Mouse (Mus musculus) heart, adult 2 months (tissue): ENCODE measurements at regions not wholly inside any gene's neighbourhood (a gene's known extent, or its start where the extent isn't known, plus 50 kb on each side); places are given as distances from the start of the nearest gene placed in this dataset.
A peak's percentile ranks its signal among the peaks of the same experiment; 100 is the strongest.

Experiments
- DNase-seq, 2 experiments: peaks; one replicate each; pipeline ENCODE4 v3.0.0; 2021
- H3K27ac ChIP-seq: fragments of 200-600 bp; 2 replicates; pipeline ENCODE4 v1.8.1; 2022
- H3K27me3 ChIP-seq: fragments of 200-500 bp; 2 replicates; pipeline ENCODE4 v1.6.1; 2012; ENCODE audit warnings: mild to moderate bottlenecking, low read length, inconsistent platforms, mixed read lengths; ENCODE audit not compliant: control insufficient read depth, insufficient read depth
- H3K36me3 ChIP-seq: fragments of 200-500 bp; 2 replicates; pipeline ENCODE4 v1.6.1; 2012; ENCODE audit warnings: low read length, inconsistent platforms; ENCODE audit not compliant: control insufficient read depth, insufficient read depth
- H3K4me1 ChIP-seq: fragments of 200-500 bp; 2 replicates; pipeline ENCODE4 v1.6.1; 2011; ENCODE audit warnings: low read length; ENCODE audit not compliant: control insufficient read depth, insufficient read depth
- H3K4me3 ChIP-seq: fragments of 200-600 bp; 2 replicates; pipeline ENCODE4 v1.8.1; 2022
- H3K79me2 ChIP-seq: fragments of 200-500 bp; replicated peaks from 2 replicates; pipeline ENCODE4 v1.6.1; 2012; ENCODE audit warnings: mild to moderate bottlenecking, inconsistent platforms, low read length, moderate library complexity, mixed read lengths; ENCODE audit not compliant: control insufficient read depth, insufficient read depth
- H3K9ac ChIP-seq: fragments of 200-500 bp; 2 replicates; pipeline ENCODE4 v1.6.1; 2012; ENCODE audit warnings: low read depth, mild to moderate bottlenecking, control low read depth, inconsistent platforms, low read length, mixed read lengths
- CTCF ChIP-seq: fragments of 200-600 bp; IDR thresholded peaks from 2 replicates; pipeline ENCODE4 v1.8.1; 2022; ENCODE audit warnings: antibody characterized with exemption, mild to moderate bottlenecking, moderate library complexity
- EP300 ChIP-seq: fragments of 200-500 bp; IDR thresholded peaks from 2 replicates; pipeline ENCODE4 v1.6.1; 2011; ENCODE audit warnings: low read depth, low read length, control low read depth; ENCODE audit not compliant: insufficient read depth
- POLR2A ChIP-seq: fragments of 200-500 bp; IDR thresholded peaks from 2 replicates; pipeline ENCODE4 v1.6.1; 2011; ENCODE audit warnings: mild to moderate bottlenecking, low read depth, low read length, control low read depth; ENCODE audit not compliant: insufficient read depth
- WGBS: fragments of 180-500 bp; shearing (Covaris S2); methylation state at CpG from one replicate; pipeline ENCODE4 v1.1.7; 2018; 5-methylcytosine and 5-hydroxymethylcytosine counted together
- intact Hi-C: fragments of 180-260 bp; cut with DNase I; formaldehyde crosslinking; loops from one replicate; pipeline ENCODE4 v1.15.1; 2025

DNA sequence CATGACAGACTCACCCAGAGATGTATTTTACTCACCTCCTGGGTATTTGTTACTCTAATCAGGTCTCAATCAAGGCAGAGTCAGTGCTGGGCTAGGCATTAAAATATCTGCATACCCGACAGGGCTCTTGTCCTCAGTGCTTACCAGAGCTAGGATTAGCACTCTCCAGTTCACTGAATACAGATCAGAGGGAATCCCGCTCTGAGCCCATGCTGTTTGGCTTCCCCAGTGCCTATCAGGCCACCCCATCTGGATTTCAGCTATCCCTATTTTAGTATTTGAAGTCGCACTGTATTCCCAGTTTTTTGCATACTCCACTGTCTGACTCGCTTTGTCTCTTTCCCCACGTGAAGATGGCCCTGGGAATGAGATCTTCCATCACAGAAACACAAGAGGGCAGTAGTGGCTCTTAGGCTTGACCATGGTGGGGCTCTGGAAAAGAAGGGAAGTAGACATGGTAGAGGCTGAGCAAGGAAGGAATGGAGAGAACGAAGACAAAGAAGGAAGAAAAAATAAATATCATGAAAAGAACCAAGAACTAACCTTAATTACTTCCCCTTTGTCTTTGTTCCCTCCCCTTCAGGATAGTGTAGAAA, 264.1 kb downstream of the Rnf152 start:
- WGBS, result 38% methylated on average over 6 of the region's 6 CpGs
- TF ChIP-seq CTCF (peak; percentile 80), POLR2A (no peak), EP300 (no peak)
- Histone ChIP-seq H3K27me3 (no peaks in the 10 kb centered on the region), H3K27ac (no peak overlapping the region), H3K4me3 (no peak overlapping the region), H3K4me1 (0 out of 2 replicates have a peak, but pooled peaks cover 1% of the 10 kb centered on the region), H3K79me2 (no peaks in the 10 kb centered on the region), H3K9ac (no peak overlapping the region), H3K36me3 (no peaks in the 10 kb centered on the region)
- intact Hi-C loops, result loop anchor here (2.0 to 10.0 kb wide), 4 partner anchors 162 to 538 kb away; no protein-coding TSS in a partner anchor
- DNase-seq, result no peak

DNA sequence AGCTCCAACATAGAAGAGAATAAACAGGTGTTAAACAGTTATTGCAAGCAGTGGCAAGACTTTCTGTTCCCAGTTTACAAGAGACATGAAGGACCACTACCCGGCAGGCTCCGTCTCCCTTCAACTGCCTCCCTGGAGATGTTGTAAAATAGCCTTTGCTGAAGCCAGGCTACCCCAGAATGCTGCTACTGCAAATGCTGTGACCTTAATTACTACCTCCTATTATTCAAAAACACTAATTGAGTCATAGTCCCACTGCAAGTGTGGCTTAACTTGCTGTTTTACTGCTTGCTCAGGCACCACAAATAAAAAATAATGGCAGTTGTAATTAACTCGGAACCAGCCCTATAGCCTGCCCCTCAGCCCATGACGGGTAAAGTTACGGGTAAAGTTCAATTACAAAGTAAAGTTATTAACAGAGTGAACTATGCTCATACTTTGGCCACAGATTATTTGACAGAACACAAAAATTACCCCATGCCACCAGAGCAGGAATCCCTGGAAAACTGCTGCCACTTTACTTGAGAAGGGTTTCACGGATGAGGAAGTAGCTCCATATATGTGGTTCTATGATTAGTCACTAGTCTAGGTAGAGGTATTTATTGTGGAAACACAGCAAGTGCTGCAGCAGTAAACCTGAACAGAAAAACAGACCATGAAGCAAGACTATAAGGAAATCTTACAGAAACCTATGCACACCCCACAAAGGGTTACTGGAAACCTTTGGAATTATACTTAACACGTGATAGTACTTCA, 267.6 kb downstream of the Rnf152 start:
- Histone ChIP-seq H3K9ac (no peak overlapping the region), H3K27ac (no peak overlapping the region), H3K27me3 (no peaks in the 10 kb centered on the region), H3K36me3 (no peaks in the 10 kb centered on the region), H3K79me2 (no peaks in the 10 kb centered on the region), H3K4me1 (0 out of 2 replicates have a peak, but pooled peaks cover 1% of the 10 kb centered on the region), H3K4me3 (no peak overlapping the region)
- 89% methylated on average over 7 of the region's 7 CpGs for WGBS
- TF ChIP-seq EP300 (no peak), CTCF (no peak), POLR2A (no peak)
- DNase-seq, result no peak
- intact Hi-C loops, result no loop called here

DNA sequence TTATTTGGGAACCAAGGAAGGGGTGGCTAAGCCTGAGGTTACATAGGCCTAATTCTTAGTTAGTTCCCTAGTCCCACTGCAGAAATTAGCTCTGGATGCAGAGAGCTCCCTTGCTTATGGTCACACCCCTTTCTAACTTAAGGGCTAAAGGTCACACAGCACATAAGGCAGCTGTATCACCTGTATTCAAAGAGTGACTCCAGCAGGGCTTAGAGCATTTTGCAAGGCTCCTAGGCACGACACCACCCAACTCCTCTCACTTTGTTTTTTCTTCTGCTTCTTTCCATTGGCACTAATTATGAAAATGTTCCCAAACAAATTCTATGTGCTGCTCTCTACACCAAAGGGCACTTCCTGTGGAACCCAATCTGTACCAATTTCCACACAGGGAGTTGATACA, 268.9 kb downstream of the Rnf152 start:
- no peaks in the 10 kb centered on the region for H3K36me3 ChIP-seq
- intact Hi-C loops, result no loop called here
- H3K4me1 ChIP-seq, result no peaks in the 10 kb centered on the region
- no peaks in the 10 kb centered on the region for H3K27me3 ChIP-seq
- no peak for DNase-seq
- WGBS, result 70% methylated on average over 1 of the region's 1 CpGs
- TF ChIP-seq EP300, result no peak
- TF ChIP-seq POLR2A, result no peak
- TF ChIP-seq CTCF, result no peak
- H3K4me3 ChIP-seq, result no peak overlapping the region
- no peaks in the 10 kb centered on the region for H3K79me2 ChIP-seq
- no peak overlapping the region for H3K27ac ChIP-seq
- H3K9ac ChIP-seq, result no peak overlapping the region

GRCm38 (mm10) chr1:105084556-105084955, 272.0 kb downstream of the Rnf152 start:
- 74% methylated on average over 3 of the region's 3 CpGs for WGBS
- no peaks in the 10 kb centered on the region for H3K27me3 ChIP-seq
- no peaks in the 10 kb centered on the region for H3K79me2 ChIP-seq
- no peaks in the 10 kb centered on the region for H3K4me1 ChIP-seq
- TF ChIP-seq CTCF (no peak), EP300 (no peak), POLR2A (no peak)
- no peak overlapping the region for H3K9ac ChIP-seq
- no peak overlapping the region for H3K27ac ChIP-seq
- H3K4me3 ChIP-seq, result no peak overlapping the region
- intact Hi-C loops, result no loop called here
- DNase-seq, result no peak
- no peaks in the 10 kb centered on the region for H3K36me3 ChIP-seq

DNA sequence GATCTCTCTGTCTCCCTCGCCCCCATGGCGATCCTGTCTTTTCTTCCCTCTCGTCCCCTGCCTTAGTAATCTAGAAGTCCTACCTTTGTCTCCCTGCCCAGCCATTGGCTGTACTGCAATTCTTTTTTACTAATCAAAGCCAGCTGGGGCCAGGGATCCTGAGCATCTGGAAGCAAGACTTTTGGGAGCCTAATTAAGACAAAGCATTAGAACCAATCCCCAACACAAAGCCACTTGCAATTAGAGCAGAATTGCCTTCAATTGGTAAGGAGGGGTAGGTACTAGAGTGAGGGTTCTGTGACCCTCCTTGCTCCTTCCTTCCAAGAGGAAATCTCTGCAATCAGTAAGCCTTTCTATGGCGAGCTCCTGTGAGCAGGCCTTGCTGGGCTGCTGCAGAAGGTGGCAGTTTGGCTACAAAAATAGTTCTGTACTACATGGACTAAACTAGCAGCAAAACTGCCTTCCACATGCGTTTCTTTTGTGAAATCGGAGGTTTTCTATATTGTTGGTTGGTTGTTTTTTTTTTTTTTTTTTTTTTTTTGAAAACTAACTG, 272.9 kb downstream of the Rnf152 start:
- no peak for TF ChIP-seq EP300
- TF ChIP-seq POLR2A, result no peak
- no peak for TF ChIP-seq CTCF
- H3K4me1 ChIP-seq, result no peaks in the 10 kb centered on the region
- H3K36me3 ChIP-seq, result no peaks in the 10 kb centered on the region
- intact Hi-C loops, result no loop called here
- no peak overlapping the region for H3K27ac ChIP-seq
- no peak overlapping the region for H3K9ac ChIP-seq
- no peak overlapping the region for H3K4me3 ChIP-seq
- DNase-seq, result no peak
- no peaks in the 10 kb centered on the region for H3K79me2 ChIP-seq
- WGBS, result 82% methylated on average over 6 of the region's 6 CpGs
- H3K27me3 ChIP-seq, result no peaks in the 10 kb centered on the region

GRCm38 (mm10) chr1:105082823-105083550, 273.5 kb downstream of the Rnf152 start:
- no peaks in the 10 kb centered on the region for H3K36me3 ChIP-seq
- H3K27ac ChIP-seq, result no peak overlapping the region
- no peaks in the 10 kb centered on the region for H3K4me1 ChIP-seq
- DNase-seq, result no peak
- TF ChIP-seq POLR2A (no peak), CTCF (peak; percentile 24; the same call in 1 of the 2 replicates)
- 81% methylated on average over 2 of the region's 2 CpGs for WGBS
- no peak overlapping the region for H3K9ac ChIP-seq
- intact Hi-C loops, result no loop called here
- no peaks in the 10 kb centered on the region for H3K27me3 ChIP-seq
- H3K79me2 ChIP-seq, result no peaks in the 10 kb centered on the region
- no peak overlapping the region for H3K4me3 ChIP-seq
